Mouse (Mus musculus): Measurements from ENCODE around the gene Capn8. TPM values are rescaled to one million over a fixed set of nuclear protein-coding genes. Genes with fewer than 3 reads are reported as not detected.
"Not testable (repeated sequence)": the region's sequence is repeated elsewhere in the genome, so short reads cannot be mapped to it uniquely, and the experiment has no call there.

The Capn8 gene
- polyA plus RNA-seq, 1 experiment from 2014 or later = 3.3 TPM

GRCm38 (mm10) chr1:182626197-182626596 lies 61.4 kb downstream of the Capn8 start:
- WGBS = 63% methylated on average over 1 of the region's 1 CpGs
- H3K4me2 ChIP-seq (ENCODE audit: low read depth, low read length) = no peak overlapping the region
- ATAC-seq (ENCODE audit: insufficient read depth, low FRiP score) = no peak
- H3K9ac ChIP-seq (ENCODE audit: low read length) = no peak overlapping the region
- H3K9me3 ChIP-seq (replicated peaks; ENCODE audit: control insufficient read depth, low read length) = no peaks in the 10 kb centered on the region
- no peaks in the 10 kb centered on the region for H3K4me1 ChIP-seq (ENCODE audit: control insufficient read depth, insufficient read depth, low read length)
- H3K4me3 ChIP-seq (replicated peaks; ENCODE audit: low read length) = no peak overlapping the region
- no peaks in the 10 kb centered on the region for H3K36me3 ChIP-seq (ENCODE audit: control insufficient read depth, insufficient read depth, low read length)
- H3K27ac ChIP-seq (ENCODE audit: low read length) = no peak overlapping the region
- H3K27me3 ChIP-seq (ENCODE audit: control insufficient read depth, insufficient read depth, low read length) = no peaks in the 10 kb centered on the region

- no peak overlapping the region for H3K9ac ChIP-seq (ENCODE audit: low read length)
- no peak overlapping the region for H3K4me3 ChIP-seq (replicated peaks; ENCODE audit: low read length)
- no peak for ATAC-seq (ENCODE audit: insufficient read depth, low FRiP score)
- no peaks in the 10 kb centered on the region for H3K36me3 ChIP-seq (ENCODE audit: control insufficient read depth, insufficient read depth, low read length)
- no peak overlapping the region for H3K27ac ChIP-seq (ENCODE audit: low read length)
- no peaks in the 10 kb centered on the region for H3K4me1 ChIP-seq (ENCODE audit: control insufficient read depth, insufficient read depth, low read length)
- no peak overlapping the region for H3K4me2 ChIP-seq (ENCODE audit: low read depth, low read length)
- WGBS = 93% methylated on average over 4 of the region's 4 CpGs
- H3K9me3 ChIP-seq (replicated peaks; ENCODE audit: control insufficient read depth, low read length) = no peaks in the 10 kb centered on the region
- no peaks in the 10 kb centered on the region for H3K27me3 ChIP-seq (ENCODE audit: control insufficient read depth, insufficient read depth, low read length)
Observed at GRCm38 (mm10) chr1:182629228-182629627, 64.4 kb downstream of the Capn8 start.

DNA sequence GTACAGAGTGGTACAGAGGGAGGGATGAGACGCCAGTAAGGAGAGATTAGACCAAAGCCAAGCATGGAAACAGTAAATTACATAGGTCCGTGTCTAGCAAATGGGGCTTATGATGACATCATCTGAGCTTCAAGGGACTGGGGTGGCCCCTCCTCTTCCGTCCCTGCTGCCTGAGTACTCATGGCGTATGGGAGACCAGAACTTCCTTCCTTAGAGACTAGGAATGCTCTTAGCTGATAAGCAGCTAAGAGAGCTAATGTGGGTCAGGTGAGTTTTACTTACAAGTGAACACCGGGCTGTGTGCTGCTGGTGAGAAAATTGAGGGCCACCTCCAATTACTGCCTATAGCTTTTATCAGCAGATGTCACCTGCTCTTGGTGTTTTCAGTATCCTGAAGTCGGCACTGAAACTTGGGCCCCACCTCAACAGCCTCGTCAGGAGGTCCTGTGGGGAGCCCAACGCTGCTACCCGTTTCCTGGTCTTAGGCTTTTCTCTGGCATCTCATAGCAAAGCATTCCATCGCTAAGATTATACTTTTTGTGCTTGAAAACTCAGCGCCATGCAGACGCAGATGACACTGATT lies 69.0 kb downstream of the Capn8 start:
- Histone ChIP-seq H3K9me3 (replicated peaks; ENCODE audit: control insufficient read depth, low read length) (no peaks in the 10 kb centered on the region), H3K36me3 (ENCODE audit: control insufficient read depth, insufficient read depth, low read length) (no peaks in the 10 kb centered on the region), H3K27ac (ENCODE audit: low read length) (no peak overlapping the region), H3K9ac (ENCODE audit: low read length) (no peak overlapping the region), H3K4me1 (ENCODE audit: control insufficient read depth, insufficient read depth, low read length) (no peaks in the 10 kb centered on the region), H3K4me2 (ENCODE audit: low read depth, low read length) (no peak overlapping the region), H3K27me3 (ENCODE audit: control insufficient read depth, insufficient read depth, low read length) (no peaks in the 10 kb centered on the region), H3K4me3 (replicated peaks; ENCODE audit: low read length) (no peak overlapping the region)
- no peak for ATAC-seq (ENCODE audit: insufficient read depth, low FRiP score)
- WGBS = 63% methylated on average over 12 of the region's 12 CpGs

DNA sequence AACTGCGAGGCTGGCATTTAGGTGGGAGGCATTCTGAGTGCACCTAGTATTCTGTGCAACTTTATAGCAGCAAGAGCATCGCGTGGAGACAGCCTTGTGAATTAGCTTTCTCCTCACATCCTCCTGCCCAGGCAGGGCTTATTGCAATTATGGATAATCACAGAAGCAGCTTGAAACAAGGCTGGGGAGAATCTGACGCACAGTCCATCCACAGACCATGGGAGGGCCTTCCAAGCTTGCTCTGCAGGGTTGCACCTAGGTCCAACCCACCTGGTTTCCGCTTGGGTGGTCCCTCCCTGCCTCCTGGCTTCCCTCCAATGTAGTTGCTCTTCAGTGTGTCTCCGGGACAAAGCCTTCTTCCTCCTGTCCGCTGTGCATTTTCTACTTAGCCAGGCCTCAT lies 74.2 kb downstream of the Capn8 start:
- H3K9ac ChIP-seq (ENCODE audit: low read length) = no peak overlapping the region
- no peak overlapping the region for H3K27ac ChIP-seq (ENCODE audit: low read length)
- H3K27me3 ChIP-seq (ENCODE audit: control insufficient read depth, insufficient read depth, low read length) = no peaks in the 10 kb centered on the region
- H3K4me2 ChIP-seq (ENCODE audit: low read depth, low read length) = no peak overlapping the region
- H3K36me3 ChIP-seq (ENCODE audit: control insufficient read depth, insufficient read depth, low read length) = no peaks in the 10 kb centered on the region
- H3K4me1 ChIP-seq (ENCODE audit: control insufficient read depth, insufficient read depth, low read length) = peaks cover 5% of the 10 kb centered on the region
- no peak for ATAC-seq (ENCODE audit: insufficient read depth, low FRiP score)
- H3K9me3 ChIP-seq (replicated peaks; ENCODE audit: control insufficient read depth, low read length) = no peaks in the 10 kb centered on the region
- H3K4me3 ChIP-seq (replicated peaks; ENCODE audit: low read length) = no peak overlapping the region
- 54% methylated on average over 7 of the region's 7 CpGs for WGBS

GRCm38 (mm10) chr1:182639456-182639855 lies 74.6 kb downstream of the Capn8 start:
- ATAC-seq (ENCODE audit: insufficient read depth, low FRiP score) = no peak
- peaks cover 5% of the 10 kb centered on the region for H3K4me1 ChIP-seq (ENCODE audit: control insufficient read depth, insufficient read depth, low read length)
- no peaks in the 10 kb centered on the region for H3K27me3 ChIP-seq (ENCODE audit: control insufficient read depth, insufficient read depth, low read length)
- no peak overlapping the region for H3K4me3 ChIP-seq (replicated peaks; ENCODE audit: low read length)
- no peak overlapping the region for H3K4me2 ChIP-seq (ENCODE audit: low read depth, low read length)
- no peak overlapping the region for H3K27ac ChIP-seq (ENCODE audit: low read length)
- H3K9ac ChIP-seq (ENCODE audit: low read length) = no peak overlapping the region
- H3K36me3 ChIP-seq (ENCODE audit: control insufficient read depth, insufficient read depth, low read length) = no peaks in the 10 kb centered on the region
- 83% methylated on average over 5 of the region's 5 CpGs for WGBS
- no peaks in the 10 kb centered on the region for H3K9me3 ChIP-seq (replicated peaks; ENCODE audit: control insufficient read depth, low read length)

DNA sequence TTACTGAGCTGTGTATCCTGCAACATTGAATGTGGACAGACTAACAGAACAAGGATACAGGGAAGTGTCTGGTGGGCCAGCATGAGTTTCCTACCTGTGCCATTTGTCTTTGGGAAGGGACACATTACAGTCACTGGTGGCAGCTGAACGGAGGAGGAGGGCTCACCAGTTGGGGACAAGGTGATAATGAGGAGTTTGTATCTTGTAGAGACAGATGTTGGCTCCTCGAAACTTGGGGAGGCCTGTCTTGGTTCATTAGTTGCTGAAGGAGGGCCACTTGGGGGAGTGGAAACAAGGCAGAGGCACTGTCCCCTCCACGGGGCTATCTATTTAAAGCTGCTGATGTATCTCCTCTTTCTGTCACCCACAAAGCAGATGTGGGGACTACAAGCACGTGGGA lies 75.3 kb downstream of the Capn8 start:
- Histone ChIP-seq H3K9ac (ENCODE audit: low read length) (no peak overlapping the region), H3K27me3 (ENCODE audit: control insufficient read depth, insufficient read depth, low read length) (no peaks in the 10 kb centered on the region), H3K4me2 (ENCODE audit: low read depth, low read length) (no peak overlapping the region), H3K9me3 (replicated peaks; ENCODE audit: control insufficient read depth, low read length) (no peaks in the 10 kb centered on the region), H3K4me1 (ENCODE audit: control insufficient read depth, insufficient read depth, low read length) (peaks cover 8% of the 10 kb centered on the region), H3K27ac (ENCODE audit: low read length) (no peak overlapping the region), H3K36me3 (ENCODE audit: control insufficient read depth, insufficient read depth, low read length) (no peaks in the 10 kb centered on the region), H3K4me3 (replicated peaks; ENCODE audit: low read length) (no peak overlapping the region)
- WGBS = 75% methylated on average over 4 of the region's 4 CpGs
- ATAC-seq (ENCODE audit: insufficient read depth, low FRiP score) = no peak

GRCm38 (mm10) chr1:182642779-182643178 lies 78.0 kb downstream of the Capn8 start:
- peaks cover 12% of the 10 kb centered on the region for H3K4me1 ChIP-seq (ENCODE audit: control insufficient read depth, insufficient read depth, low read length)
- no peaks in the 10 kb centered on the region for H3K36me3 ChIP-seq (ENCODE audit: control insufficient read depth, insufficient read depth, low read length)
- WGBS = 40% methylated on average over 2 of the region's 2 CpGs
- H3K4me2 ChIP-seq (ENCODE audit: low read depth, low read length) = no peak overlapping the region
- H3K27me3 ChIP-seq (ENCODE audit: control insufficient read depth, insufficient read depth, low read length) = no peaks in the 10 kb centered on the region
- ATAC-seq (ENCODE audit: insufficient read depth, low FRiP score) = no peak
- no peak overlapping the region for H3K4me3 ChIP-seq (replicated peaks; ENCODE audit: low read length)
- no peak overlapping the region for H3K9ac ChIP-seq (ENCODE audit: low read length)
- H3K9me3 ChIP-seq (replicated peaks; ENCODE audit: control insufficient read depth, low read length) = no peaks in the 10 kb centered on the region
- no peak overlapping the region for H3K27ac ChIP-seq (ENCODE audit: low read length)

DNA sequence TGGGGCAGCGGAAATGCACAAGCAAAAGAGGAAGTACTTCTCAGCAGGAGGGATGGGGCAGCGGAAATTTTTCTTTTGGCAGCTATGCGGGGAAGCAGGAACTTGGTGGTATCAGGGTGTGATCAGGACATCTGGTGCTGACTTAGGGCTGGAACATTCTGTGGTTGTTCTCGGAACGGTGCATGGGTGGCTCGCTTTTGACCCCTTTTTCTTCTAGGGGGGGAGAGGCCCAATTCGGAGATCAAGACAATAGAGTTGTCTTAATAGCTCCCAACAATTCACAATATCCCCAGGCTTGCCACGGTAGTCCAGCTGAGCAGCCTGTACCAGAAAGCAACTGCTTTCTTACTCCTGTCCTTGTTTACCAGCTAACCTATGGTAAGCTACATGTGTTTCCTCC lies 79.6 kb downstream of the Capn8 start:
- H3K4me1 ChIP-seq (ENCODE audit: control insufficient read depth, insufficient read depth, low read length) = peaks cover 12% of the 10 kb centered on the region
- not testable (repeated sequence) for H3K4me3 ChIP-seq (replicated peaks; ENCODE audit: low read length); H3K27me3 ChIP-seq (ENCODE audit: control insufficient read depth, insufficient read depth, low read length); H3K4me2 ChIP-seq (ENCODE audit: low read depth, low read length); H3K36me3 ChIP-seq (ENCODE audit: control insufficient read depth, insufficient read depth, low read length); H3K9ac ChIP-seq (ENCODE audit: low read length); ATAC-seq (ENCODE audit: insufficient read depth, low FRiP score); H3K27ac ChIP-seq (ENCODE audit: low read length); H3K9me3 ChIP-seq (replicated peaks; ENCODE audit: control insufficient read depth, low read length)
- WGBS = 90% methylated on average over 8 of the region's 8 CpGs

- no peaks in the 10 kb centered on the region for H3K27me3 ChIP-seq (ENCODE audit: control insufficient read depth, insufficient read depth, low read length)
- no peak overlapping the region for H3K4me2 ChIP-seq (ENCODE audit: low read depth, low read length)
- no peaks in the 10 kb centered on the region for H3K9me3 ChIP-seq (replicated peaks; ENCODE audit: control insufficient read depth, low read length)
- 33% methylated on average over 6 of the region's 6 CpGs for WGBS
- peaks cover 12% of the 10 kb centered on the region for H3K4me1 ChIP-seq (ENCODE audit: control insufficient read depth, insufficient read depth, low read length)
- no peak; the same call in 1 of the 2 replicates for ATAC-seq (ENCODE audit: insufficient read depth, low FRiP score)
- H3K4me3 ChIP-seq (replicated peaks; ENCODE audit: low read length) = no peak overlapping the region
- no peak overlapping the region for H3K9ac ChIP-seq (ENCODE audit: low read length)
- H3K36me3 ChIP-seq (ENCODE audit: control insufficient read depth, insufficient read depth, low read length) = no peaks in the 10 kb centered on the region
- H3K27ac ChIP-seq (ENCODE audit: low read length) = no peak overlapping the region
Observed at GRCm38 (mm10) chr1:182645211-182645668, 80.4 kb downstream of the Capn8 start.

Measured in stomach, embryonic 16.5 days (tissue).